Mouse (Mus musculus) forebrain, embryonic 15.5 days (tissue): ENCODE measurements around the gene Neurl1a. TPM values are rescaled to one million over a fixed set of nuclear protein-coding genes. Genes with fewer than 3 reads are reported as not detected.

Source experiments
- ATAC-seq: fragments of 200-750 bp; cut with Nextera tagmentation; replicated peaks from 2 replicates; pipeline ENCODE4 v1.8.0; 2017; ENCODE audit warnings: mild to moderate bottlenecking, moderate TSS enrichment, moderate library complexity
- H3K27ac ChIP-seq: fragments of 300-500 bp; sonication (generic); replicated peaks from 2 replicates; pipeline ENCODE4 v1.5.1; 2015; ENCODE audit warnings: mild to moderate bottlenecking, inconsistent platforms
- H3K27me3 ChIP-seq: fragments of 300-500 bp; sonication (generic); 2 replicates; pipeline ENCODE4 v1.6.1; 2015; ENCODE audit warnings: inconsistent platforms
- H3K36me3 ChIP-seq: fragments of 300-500 bp; sonication (generic); 2 replicates; pipeline ENCODE4 v1.6.1; 2015; ENCODE audit warnings: mild to moderate bottlenecking, inconsistent platforms
- H3K4me1 ChIP-seq: fragments of 300-500 bp; sonication (generic); 2 replicates; pipeline ENCODE4 v1.6.1; 2015; ENCODE audit warnings: inconsistent platforms
- H3K4me2 ChIP-seq: fragments of 300-500 bp; sonication (generic); replicated peaks from 2 replicates; pipeline ENCODE4 v1.6.1; 2015; ENCODE audit warnings: mild to moderate bottlenecking, inconsistent platforms
- H3K4me3 ChIP-seq: fragments of 300-500 bp; sonication (generic); 2 replicates; pipeline ENCODE4 v1.5.1; 2015; ENCODE audit warnings: mild to moderate bottlenecking, inconsistent platforms
- H3K9ac ChIP-seq: fragments of 300-500 bp; sonication (generic); replicated peaks from 2 replicates; pipeline ENCODE4 v1.6.1; 2015; ENCODE audit warnings: mild to moderate bottlenecking, inconsistent platforms
- H3K9me3 ChIP-seq: fragments of 300-500 bp; sonication (generic); 2 replicates; pipeline ENCODE4 v1.6.1; 2016; ENCODE audit warnings: inconsistent platforms
- WGBS: fragments of 180-500 bp; shearing (Covaris S2); methylation state at CpG from one replicate; pipeline ENCODE4 v1.1.7; 2015; ENCODE audit warnings: mixed read lengths; 5-methylcytosine and 5-hydroxymethylcytosine counted together
- polyA plus RNA-seq: library from polyadenylated mRNA; unstranded; fragments of >200 nt; fragmentation: Nextera tagmentation; extraction: Ambion mirVana; gene quantifications from 2 replicates; pipeline ENCODE4 v1.2.1, GENCODE M21; 2015

Neurl1a gene
- polyA plus RNA-seq, 1 experiment from 2014 or later: 7.9 TPM

DNA sequence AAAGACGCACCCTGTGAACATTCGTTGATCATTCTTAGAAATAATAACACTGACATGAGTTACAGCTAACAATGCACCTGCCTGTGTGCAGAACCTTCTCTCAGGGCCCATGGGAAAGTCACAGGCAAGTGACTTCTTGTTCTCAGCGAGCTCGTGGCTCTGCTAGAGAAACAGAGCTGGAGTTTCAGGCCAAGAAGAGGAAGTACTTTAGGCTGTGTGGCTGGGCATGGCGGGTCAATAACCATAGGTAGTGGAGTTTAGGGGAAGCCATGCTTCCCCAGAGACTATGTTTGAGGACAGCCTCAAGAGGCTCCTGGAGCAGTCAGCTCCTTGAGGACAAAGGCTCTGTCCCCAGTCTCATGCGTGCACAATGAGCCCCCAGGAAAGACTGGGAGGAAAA, 77.3 kb downstream of the Neurl1a start:
- WGBS: 87% methylated on average over 6 of the region's 6 CpGs
- no peak overlapping the region for H3K9ac ChIP-seq
- no peak overlapping the region for H3K4me2 ChIP-seq
- no peak for ATAC-seq
- no peaks in the 10 kb centered on the region for H3K9me3 ChIP-seq
- H3K36me3 ChIP-seq: no peaks in the 10 kb centered on the region
- H3K4me1 ChIP-seq: peaks cover 10% of the 10 kb centered on the region; the same call in 1 of the 2 replicates
- no peak overlapping the region for H3K4me3 ChIP-seq
- H3K27me3 ChIP-seq: peaks cover 27% of the 10 kb centered on the region
- H3K27ac ChIP-seq: no peak overlapping the region

DNA sequence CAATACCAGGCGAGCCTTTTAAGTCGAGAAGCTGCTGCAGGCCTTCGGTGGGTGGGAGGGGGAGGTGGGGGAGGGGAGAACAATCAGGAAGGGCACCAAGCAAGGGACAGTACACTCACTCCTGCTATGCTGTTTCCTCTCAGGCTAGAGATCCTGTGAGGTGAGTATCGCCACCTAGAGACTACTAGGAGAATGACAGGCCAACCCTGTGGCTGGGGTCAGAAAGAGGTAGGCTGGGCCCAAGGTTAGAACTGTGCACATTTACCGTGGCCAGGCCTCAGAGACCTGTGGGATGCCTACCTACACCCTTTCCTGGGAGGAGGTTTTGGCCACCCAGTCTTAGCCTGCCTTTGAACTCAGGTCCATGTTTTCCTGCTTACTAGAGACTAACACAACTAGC, 81.0 kb downstream of the Neurl1a start:
- Histone ChIP-seq H3K9ac (no peak overlapping the region), H3K27ac (no peak overlapping the region), H3K4me1 (no peaks in the 10 kb centered on the region), H3K4me2 (no peak overlapping the region), H3K4me3 (no peak overlapping the region), H3K27me3 (no peaks in the 10 kb centered on the region), H3K9me3 (no peaks in the 10 kb centered on the region), H3K36me3 (no peaks in the 10 kb centered on the region)
- peak; percentile 23; the same call in 1 of the 2 replicates for ATAC-seq
- 6% methylated on average over 5 of the region's 5 CpGs for WGBS

DNA sequence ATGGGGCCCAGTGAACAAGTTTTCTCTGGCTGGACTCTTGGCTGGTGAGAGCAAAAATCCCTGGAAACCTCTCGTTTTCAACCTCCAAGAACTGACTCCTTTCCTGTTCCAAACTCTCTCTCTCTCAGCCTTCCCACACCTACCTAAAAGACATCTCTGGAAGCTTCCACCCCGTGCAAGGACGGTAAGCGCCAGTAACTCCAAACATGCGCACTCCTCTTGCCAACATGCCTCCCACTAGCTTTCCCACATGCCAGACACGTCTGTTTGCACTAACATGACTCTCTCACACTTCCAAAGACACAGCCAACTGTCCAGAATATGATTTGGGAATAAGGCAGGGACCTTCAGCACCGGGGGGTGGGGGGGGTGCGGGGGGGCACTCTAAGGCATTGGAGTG, 82.6 kb downstream of the Neurl1a start:
- H3K4me3 ChIP-seq: no peak overlapping the region
- 71% methylated on average over 8 of the region's 8 CpGs for WGBS
- no peaks in the 10 kb centered on the region for H3K36me3 ChIP-seq
- no peaks in the 10 kb centered on the region for H3K27me3 ChIP-seq
- H3K27ac ChIP-seq: no peak overlapping the region
- H3K9ac ChIP-seq: no peak overlapping the region
- H3K4me1 ChIP-seq: no peaks in the 10 kb centered on the region
- no peaks in the 10 kb centered on the region for H3K9me3 ChIP-seq
- no peak for ATAC-seq
- no peak overlapping the region for H3K4me2 ChIP-seq

DNA sequence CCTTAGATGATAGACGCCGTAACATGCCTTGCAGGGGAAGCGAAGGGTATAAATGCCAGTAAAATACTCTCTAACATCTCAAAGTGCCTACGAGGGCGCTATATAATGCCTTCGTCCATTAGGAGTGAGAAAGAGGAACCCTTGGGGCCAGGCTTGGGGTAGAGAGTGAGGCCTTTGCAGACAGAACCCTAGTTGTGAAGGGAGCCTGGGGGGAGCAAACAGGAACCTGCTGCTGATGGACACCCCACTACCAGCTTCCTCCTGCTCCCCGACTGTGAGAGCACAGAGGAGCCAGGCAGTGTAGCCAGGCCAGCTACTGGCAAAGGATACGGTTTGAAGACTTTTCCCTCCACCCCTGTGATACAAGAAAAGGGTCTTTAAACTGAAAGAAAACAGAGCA, 85.0 kb downstream of the Neurl1a start:
- Histone ChIP-seq H3K27ac (no peak overlapping the region), H3K4me2 (no peak overlapping the region), H3K9ac (no peak overlapping the region), H3K9me3 (no peaks in the 10 kb centered on the region), H3K36me3 (0 out of 2 replicates have a peak, but pooled peaks cover 8% of the 10 kb centered on the region), H3K4me3 (no peak overlapping the region), H3K27me3 (no peaks in the 10 kb centered on the region), H3K4me1 (no peaks in the 10 kb centered on the region)
- ATAC-seq: no peak
- 91% methylated on average over 8 of the region's 8 CpGs for WGBS

DNA sequence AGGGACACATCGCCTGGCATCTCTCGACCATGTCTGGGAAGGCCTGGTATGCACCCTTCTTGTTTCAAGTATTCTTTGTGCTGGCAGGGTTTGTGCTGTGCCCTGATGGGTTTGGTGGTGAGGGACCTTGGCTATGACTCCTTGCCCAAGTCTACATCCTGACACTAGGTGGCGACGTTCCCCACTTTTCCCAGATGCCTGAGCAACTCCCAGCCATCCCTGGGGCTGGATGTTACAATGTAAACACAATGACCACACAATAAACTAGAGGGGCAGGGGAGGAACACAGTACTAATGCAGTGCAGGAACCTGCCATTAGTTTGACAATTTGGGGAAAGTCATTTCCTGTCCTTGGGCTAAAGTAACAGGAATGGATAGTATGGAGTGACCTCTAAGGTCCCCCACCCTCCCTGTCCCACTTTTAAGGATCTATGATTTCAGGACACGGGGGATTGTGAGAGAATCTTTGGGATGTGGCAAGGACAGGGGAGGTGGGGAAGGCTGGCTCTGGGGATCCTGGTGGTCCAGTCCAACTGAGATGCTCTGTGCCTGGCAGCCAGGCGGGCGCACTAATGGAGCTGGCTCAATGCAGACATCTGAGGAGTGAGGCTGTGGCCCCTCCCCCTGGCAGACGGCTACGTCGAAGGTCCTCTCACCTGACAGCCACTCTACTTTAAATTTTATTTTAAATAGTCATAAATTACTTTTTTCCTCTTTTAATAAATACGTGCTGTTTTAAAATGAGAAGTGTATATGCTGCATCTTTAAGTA, 85.9 kb downstream of the Neurl1a start:
- WGBS: 49% methylated on average over 11 of the region's 11 CpGs
- ATAC-seq: peak; percentile 71
- H3K4me1 ChIP-seq: no peaks in the 10 kb centered on the region
- no peaks in the 10 kb centered on the region for H3K27me3 ChIP-seq
- 0 out of 2 replicates have a peak, but pooled peaks cover 8% of the 10 kb centered on the region for H3K36me3 ChIP-seq
- no peak overlapping the region for H3K4me2 ChIP-seq
- H3K4me3 ChIP-seq: no peak overlapping the region
- no peak overlapping the region for H3K27ac ChIP-seq
- H3K9me3 ChIP-seq: no peaks in the 10 kb centered on the region
- H3K9ac ChIP-seq: no peak overlapping the region

DNA sequence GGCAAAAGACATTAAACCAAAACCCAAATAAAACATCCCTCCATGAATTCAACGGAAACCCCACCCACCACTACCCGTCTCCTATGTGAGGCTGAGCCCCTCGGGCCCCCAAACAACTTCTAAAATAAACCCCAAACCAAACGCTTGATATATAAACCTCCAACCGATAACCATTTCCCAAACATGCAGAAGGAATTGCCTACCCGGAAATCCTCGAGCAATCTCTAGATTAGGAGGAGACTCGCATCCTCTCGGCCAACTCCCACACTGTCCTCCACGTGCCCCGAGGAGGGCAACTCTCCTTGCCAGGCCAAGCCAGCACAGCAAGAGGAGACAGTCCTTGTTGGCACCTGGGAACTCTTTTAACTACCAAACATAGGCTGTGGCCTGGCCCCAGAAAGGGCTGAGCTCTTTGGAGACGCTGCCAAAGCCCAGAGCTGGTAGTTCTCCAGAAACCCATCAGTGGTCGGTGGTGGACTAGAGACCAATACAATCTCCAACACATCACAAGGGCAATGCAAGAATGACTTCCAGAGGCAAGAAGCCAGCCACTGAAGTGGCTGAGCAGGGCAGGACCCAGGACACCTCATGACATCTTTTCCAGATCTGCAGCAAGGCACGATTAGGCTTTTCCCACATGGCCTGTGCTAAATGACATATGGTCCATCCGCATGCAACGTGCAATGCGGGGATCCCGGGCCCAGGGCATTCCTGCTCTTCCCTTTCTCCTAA, 87.6 kb downstream of the Neurl1a start:
- no peak for ATAC-seq
- H3K4me1 ChIP-seq: no peaks in the 10 kb centered on the region
- 0 out of 2 replicates have a peak, but pooled peaks cover 8% of the 10 kb centered on the region for H3K36me3 ChIP-seq
- H3K27ac ChIP-seq: no peak overlapping the region
- 88% methylated on average over 18 of the region's 18 CpGs for WGBS
- no peak overlapping the region for H3K4me3 ChIP-seq
- H3K9ac ChIP-seq: no peak overlapping the region
- no peak overlapping the region for H3K4me2 ChIP-seq
- H3K27me3 ChIP-seq: no peaks in the 10 kb centered on the region
- H3K9me3 ChIP-seq: no peaks in the 10 kb centered on the region

DNA sequence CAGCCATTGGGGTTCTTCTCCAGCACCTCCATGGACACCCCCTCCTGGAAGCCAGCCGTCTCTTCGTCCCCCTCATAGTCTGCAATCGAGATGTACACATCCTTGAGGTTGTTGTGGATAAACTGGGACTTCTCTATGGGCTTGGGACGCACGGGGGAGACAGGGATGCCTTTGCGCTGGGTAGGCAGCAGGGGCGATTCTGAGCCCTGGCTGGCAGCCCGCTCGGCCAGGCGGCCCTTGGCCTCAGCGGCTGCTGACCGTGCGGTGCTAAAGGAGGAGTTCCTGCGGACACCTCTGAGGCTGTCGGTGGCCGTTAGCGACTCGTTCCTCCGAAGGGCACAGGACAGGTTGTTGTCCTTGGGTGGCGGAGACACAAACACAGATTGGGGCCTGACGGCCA, 88.4 kb downstream of the Neurl1a start:
- no peak overlapping the region for H3K27ac ChIP-seq
- 92% methylated on average over 21 of the region's 21 CpGs for WGBS
- no peaks in the 10 kb centered on the region for H3K9me3 ChIP-seq
- H3K9ac ChIP-seq: no peak overlapping the region
- H3K4me3 ChIP-seq: no peak overlapping the region
- no peaks in the 10 kb centered on the region for H3K4me1 ChIP-seq
- H3K27me3 ChIP-seq: no peaks in the 10 kb centered on the region
- 0 out of 2 replicates have a peak, but pooled peaks cover 8% of the 10 kb centered on the region for H3K36me3 ChIP-seq
- no peak for ATAC-seq
- H3K4me2 ChIP-seq: no peak overlapping the region

DNA sequence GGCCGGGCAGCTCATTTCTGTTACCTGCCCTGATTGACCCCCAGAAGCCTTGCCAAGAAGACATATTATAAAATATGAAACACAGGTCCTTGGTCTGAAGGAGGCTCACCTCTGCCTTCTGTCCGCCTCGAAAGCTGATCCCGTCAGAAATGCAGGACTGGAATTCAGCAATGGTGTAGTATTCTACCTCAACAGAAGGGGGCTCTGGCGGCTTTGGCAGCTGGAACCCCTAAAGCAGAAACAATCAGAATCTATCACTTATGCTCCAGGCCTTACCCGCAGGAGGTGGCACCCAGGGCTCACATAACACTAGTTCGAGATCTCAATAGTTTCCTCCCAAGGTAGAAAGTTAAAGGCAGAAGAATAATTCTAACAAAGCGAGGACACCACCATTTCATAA, 91.1 kb downstream of the Neurl1a start:
- H3K4me3 ChIP-seq: no peak overlapping the region
- H3K36me3 ChIP-seq: 0 out of 2 replicates have a peak, but pooled peaks cover 8% of the 10 kb centered on the region
- H3K4me2 ChIP-seq: no peak overlapping the region
- no peak for ATAC-seq
- no peak overlapping the region for H3K27ac ChIP-seq
- no peaks in the 10 kb centered on the region for H3K4me1 ChIP-seq
- H3K27me3 ChIP-seq: no peaks in the 10 kb centered on the region
- H3K9ac ChIP-seq: no peak overlapping the region
- 38% methylated on average over 8 of the region's 8 CpGs for WGBS
- H3K9me3 ChIP-seq: no peaks in the 10 kb centered on the region

DNA sequence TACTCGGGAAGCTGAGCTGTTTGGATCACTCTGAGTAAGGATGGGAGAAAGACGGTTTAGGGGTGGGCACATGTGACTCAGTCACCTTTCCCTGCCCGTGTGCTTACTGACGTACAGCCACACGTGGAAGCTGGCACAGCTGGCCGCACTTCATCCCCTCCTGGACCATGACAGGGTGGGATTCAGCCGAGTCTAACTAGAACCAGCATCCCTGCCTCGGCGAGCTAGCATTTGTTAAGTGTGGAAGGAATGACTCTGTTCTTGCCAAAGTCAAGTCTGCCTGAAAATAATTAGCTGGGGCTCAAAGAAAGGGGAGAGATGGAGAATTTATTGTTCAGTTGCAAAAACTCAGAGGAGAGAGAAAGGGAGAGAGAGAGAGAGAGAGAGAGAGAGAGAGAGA, 91.9 kb downstream of the Neurl1a start:
- no peaks in the 10 kb centered on the region for H3K4me1 ChIP-seq
- no peak overlapping the region for H3K27ac ChIP-seq
- H3K9me3 ChIP-seq: no peaks in the 10 kb centered on the region
- H3K9ac ChIP-seq: no peak overlapping the region
- no peak for ATAC-seq
- H3K4me2 ChIP-seq: no peak overlapping the region
- 0 out of 2 replicates have a peak, but pooled peaks cover 8% of the 10 kb centered on the region for H3K36me3 ChIP-seq
- H3K4me3 ChIP-seq: no peak overlapping the region
- 83% methylated on average over 9 of the region's 9 CpGs for whole genome bisulfite sequencing
- H3K27me3 ChIP-seq: no peaks in the 10 kb centered on the region

DNA sequence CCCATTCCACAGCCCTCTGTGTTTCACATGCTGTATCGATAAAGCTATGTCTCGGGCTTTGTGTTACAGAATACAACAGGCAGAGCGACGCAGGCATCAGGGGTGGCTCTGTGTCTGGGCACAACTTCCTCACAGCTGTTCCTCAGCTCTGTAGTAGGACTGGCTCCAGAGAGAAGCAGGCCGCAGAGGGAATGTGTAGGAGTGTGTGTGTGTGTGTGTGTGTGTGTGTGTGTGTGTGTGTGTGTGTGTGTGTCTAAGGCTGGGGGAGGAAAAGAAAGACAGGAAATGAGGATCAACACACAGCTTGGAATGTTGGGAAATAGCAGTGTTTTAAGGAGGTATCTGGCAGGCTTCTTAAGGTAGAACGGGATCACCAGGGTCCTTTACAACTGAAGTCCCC, 98.1 kb downstream of the Neurl1a start:
- H3K27ac ChIP-seq: 0 out of 2 replicates have a peak overlapping the region, but pooled peaks have one; percentile 5
- 84% methylated on average over 6 of the region's 6 CpGs for WGBS

DNA sequence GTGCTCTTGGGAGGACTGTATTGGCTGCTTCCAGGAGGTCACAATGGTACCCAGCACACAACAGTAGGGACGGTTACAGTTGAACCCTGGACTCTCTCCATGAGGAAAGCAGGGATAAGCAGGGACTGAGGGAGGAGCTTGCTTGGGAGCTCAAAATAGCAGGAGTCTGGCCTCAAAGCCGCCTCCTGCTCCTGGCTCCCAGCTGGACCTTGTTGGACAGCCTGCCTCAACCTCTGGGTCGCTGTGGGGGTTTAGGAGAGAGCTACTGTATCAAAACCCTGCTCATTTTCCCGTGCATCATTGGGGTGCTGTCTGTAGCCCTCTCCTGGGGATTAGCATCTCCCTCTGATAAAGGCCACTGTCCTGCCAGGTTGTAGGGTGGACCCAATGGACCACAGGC, 100.8 kb downstream of the Neurl1a start:
- Histone ChIP-seq H3K4me1 (peaks cover 14% of the 10 kb centered on the region), H3K36me3 (no peaks in the 10 kb centered on the region), H3K27me3 (no peaks in the 10 kb centered on the region), H3K4me3 (no peak overlapping the region), H3K9ac (no peak overlapping the region), H3K27ac (peak overlapping the region; percentile 62), H3K9me3 (no peaks in the 10 kb centered on the region), H3K4me2 (no peak overlapping the region)
- WGBS: 83% methylated on average over 4 of the region's 4 CpGs
- no peak for ATAC-seq

More for the DNA sequence above, 98.1 kb downstream of the Neurl1a start:
- no peaks in the 10 kb centered on the region for H3K36me3 ChIP-seq
- peaks cover 14% of the 10 kb centered on the region for H3K4me1 ChIP-seq
- H3K27me3 ChIP-seq: no peaks in the 10 kb centered on the region
- ATAC-seq: no peak
- H3K4me3 ChIP-seq: no peak overlapping the region
- no peak overlapping the region for H3K4me2 ChIP-seq
- no peaks in the 10 kb centered on the region for H3K9me3 ChIP-seq
- no peak overlapping the region for H3K9ac ChIP-seq

DNA sequence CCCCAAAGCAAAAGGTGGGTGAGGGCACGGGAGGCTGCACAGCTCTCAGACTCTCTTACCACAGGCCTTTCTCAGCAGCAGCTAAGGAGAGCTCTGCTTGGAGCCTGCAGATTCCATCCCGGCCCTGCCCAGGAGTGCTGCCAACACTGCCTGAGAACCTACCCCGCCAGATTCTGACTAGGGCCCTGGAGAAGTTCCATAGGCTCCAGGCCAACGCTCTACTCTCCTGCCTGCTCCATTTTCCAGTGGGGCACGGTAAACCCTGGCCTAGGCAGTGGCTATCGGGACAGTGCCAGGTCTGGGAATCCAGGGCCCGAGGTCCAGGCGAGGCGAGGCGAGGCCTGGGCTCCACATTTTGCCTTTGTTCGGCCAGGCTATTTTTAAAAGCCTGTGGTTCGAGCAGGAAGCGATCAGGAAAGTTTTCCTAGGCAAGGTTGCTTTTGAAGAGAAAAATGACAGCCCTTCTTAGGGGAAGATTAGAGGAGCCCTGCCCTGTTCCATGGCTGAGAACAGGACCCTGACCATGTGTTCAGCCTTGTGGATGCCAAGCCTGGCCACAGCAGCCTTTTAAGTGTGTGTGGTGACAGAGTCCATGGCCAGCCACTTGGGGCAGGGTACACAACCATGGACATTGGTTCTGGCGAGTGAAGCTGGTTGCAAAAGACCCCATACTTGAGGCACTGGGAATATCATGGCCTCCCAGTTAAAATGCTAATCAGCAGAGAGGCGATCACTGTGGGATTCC, 101.3 kb downstream of the Neurl1a start:
- Histone ChIP-seq H3K4me3 (no peak overlapping the region), H3K4me2 (no peak overlapping the region), H3K36me3 (no peaks in the 10 kb centered on the region), H3K27ac (peak overlapping the region; percentile 62), H3K4me1 (peaks cover 14% of the 10 kb centered on the region), H3K27me3 (no peaks in the 10 kb centered on the region), H3K9me3 (no peaks in the 10 kb centered on the region), H3K9ac (no peak overlapping the region)
- ATAC-seq: peak; percentile 73
- WGBS: 73% methylated on average over 15 of the region's 15 CpGs
